Mouse (Mus musculus) forebrain, postnatal 0 days (tissue): ENCODE results near the gene Sphk2. TPM values are rescaled to one million over a fixed set of nuclear protein-coding genes. Genes with fewer than 3 reads are reported as not detected.

ENCODE experiments used
- ATAC-seq: fragments of 200-750 bp; cut with Nextera tagmentation; 2 replicates; pipeline ENCODE4 v1.8.0; 2017; ENCODE audit warnings: mild to moderate bottlenecking, moderate library complexity
- DNase-seq: peaks from one replicate; pipeline ENCODE4 v3.0.0-alpha.2; 2015
- H3K27ac ChIP-seq: fragments of 300-500 bp; sonication (generic); 2 replicates; pipeline ENCODE4 v1.5.1; 2014; ENCODE audit warnings: low read depth, mild to moderate bottlenecking, antibody characterized with exemption, low read length, moderate library complexity, mixed read lengths
- H3K27me3 ChIP-seq: fragments of 300-500 bp; sonication (generic); 2 replicates; pipeline ENCODE4 v1.6.1; 2014; ENCODE audit warnings: mild to moderate bottlenecking, low read length, mixed read lengths; ENCODE audit not compliant: insufficient read depth
- H3K36me3 ChIP-seq: fragments of 300-500 bp; sonication (generic); 2 replicates; pipeline ENCODE4 v1.6.1; 2014; ENCODE audit warnings: mild to moderate bottlenecking, moderate library complexity; ENCODE audit not compliant: insufficient read depth
- H3K4me1 ChIP-seq: fragments of 300-500 bp; sonication (generic); 2 replicates; pipeline ENCODE4 v1.6.1; 2014; ENCODE audit warnings: antibody characterized with exemption; ENCODE audit not compliant: insufficient read depth
- H3K4me2 ChIP-seq: fragments of 300-500 bp; sonication (generic); 2 replicates; pipeline ENCODE4 v1.6.1; 2014; ENCODE audit warnings: low read depth, mild to moderate bottlenecking, moderate library complexity
- H3K4me3 ChIP-seq: fragments of 300-500 bp; sonication (generic); 2 replicates; pipeline ENCODE4 v1.5.1; 2014; ENCODE audit warnings: low read depth, low read length, mixed read lengths
- H3K9ac ChIP-seq: fragments of 300-500 bp; sonication (generic); 2 replicates; pipeline ENCODE4 v1.6.1; 2014; ENCODE audit warnings: mild to moderate bottlenecking
- H3K9me3 ChIP-seq: fragments of 300-500 bp; sonication (generic); 2 replicates; pipeline ENCODE4 v1.6.1; 2016; ENCODE audit warnings: low read length
- CTCF ChIP-seq: sonication (generic); IDR thresholded peaks from 2 replicates; pipeline ENCODE4 v1.5.1; 2016; ENCODE audit warnings: antibody characterized with exemption, control low read depth, low read depth
- WGBS: fragments of 180-500 bp; shearing (Covaris S2); extraction: QIAGEN DNeasy Blood & Tissue Kit; methylation state at CpG from one replicate; pipeline ENCODE4 v1.1.7; 2014; 5-methylcytosine and 5-hydroxymethylcytosine counted together
- polyA plus RNA-seq: library from polyadenylated mRNA; unstranded; fragments of >200 nt; fragmentation: Nextera tagmentation; extraction: Ambion mirVana; gene quantifications from 2 replicates; pipeline ENCODE4 v1.2.1, GENCODE M21; 2015
- total RNA-seq: library from RNA; depleted of rRNA; stranded (reverse); fragments of >200 nt; gene quantifications from 2 replicates; pipeline ENCODE4 v1.2.3, GENCODE M21; 2014

Sphk2 gene
- total and polyA plus RNA-seq, 2 experiments from 2014 or later: 18.7 to 19.6 TPM

- 77% methylated on average over 9 of the region's 9 CpGs for WGBS
- Histone ChIP-seq H3K9me3 (no peaks in the 10 kb centered on the region), H3K27ac (no peak overlapping the region), H3K27me3 (no peaks in the 10 kb centered on the region), H3K36me3 (no peaks in the 10 kb centered on the region), H3K4me2 (no peak overlapping the region), H3K9ac (no peak overlapping the region), H3K4me1 (no peaks in the 10 kb centered on the region), H3K4me3 (no peak overlapping the region)
- ATAC-seq (no peak), DNase-seq (no peak)
- TF ChIP-seq CTCF: no peak
These were observed 32.4 kb upstream of the Sphk2 start for GRCm38 (mm10) chr7:45750162-45750561.

GRCm38 (mm10) chr7:45749401-45749800, 31.6 kb upstream of the Sphk2 start:
- Histone ChIP-seq H3K9me3 (no peaks in the 10 kb centered on the region), H3K36me3 (no peaks in the 10 kb centered on the region), H3K9ac (no peak overlapping the region), H3K4me3 (no peak overlapping the region), H3K4me1 (no peaks in the 10 kb centered on the region), H3K4me2 (no peak overlapping the region), H3K27ac (no peak overlapping the region), H3K27me3 (no peaks in the 10 kb centered on the region)
- 41% methylated on average over 10 of the region's 10 CpGs for WGBS
- ATAC-seq (no peak), DNase-seq (no peak)
- TF ChIP-seq CTCF: no peak

DNA sequence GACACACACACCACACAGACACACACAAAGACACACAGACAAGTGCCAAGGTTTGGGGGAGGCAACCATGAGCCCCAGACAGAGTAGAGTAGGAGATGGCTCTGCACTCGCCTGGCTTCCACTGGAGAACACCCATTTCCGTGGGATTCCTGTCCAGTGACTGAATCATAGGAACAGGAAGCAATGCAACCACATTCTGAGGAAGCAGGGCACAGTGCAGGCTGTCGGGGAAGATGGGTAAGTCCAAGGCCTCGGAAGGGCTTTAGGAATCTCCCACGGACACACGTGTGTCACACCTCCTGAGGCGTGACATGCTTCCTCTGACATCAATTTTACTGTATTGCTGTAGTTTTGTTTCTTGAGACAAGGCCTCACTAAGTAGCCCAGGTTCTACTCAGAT, 30.3 kb upstream of the Sphk2 start:
- no peak overlapping the region for H3K4me2 ChIP-seq
- no peaks in the 10 kb centered on the region for H3K4me1 ChIP-seq
- no peaks in the 10 kb centered on the region for H3K9me3 ChIP-seq
- DNase-seq (no peak), ATAC-seq (no peak)
- H3K4me3 ChIP-seq: no peak overlapping the region
- no peak for TF ChIP-seq CTCF
- no peak overlapping the region for H3K9ac ChIP-seq
- H3K27me3 ChIP-seq: no peaks in the 10 kb centered on the region
- WGBS: 81% methylated on average over 7 of the region's 7 CpGs
- no peaks in the 10 kb centered on the region for H3K36me3 ChIP-seq
- no peak overlapping the region for H3K27ac ChIP-seq

- H3K4me2 ChIP-seq: no peak overlapping the region
- no peaks in the 10 kb centered on the region for H3K36me3 ChIP-seq
- no peak overlapping the region for H3K4me3 ChIP-seq
- ATAC-seq: no peak
- no peak overlapping the region for H3K9ac ChIP-seq
- no peak for DNase-seq
- no peaks in the 10 kb centered on the region for H3K27me3 ChIP-seq
- WGBS: 86% methylated on average over 5 of the region's 5 CpGs
- H3K27ac ChIP-seq: no peak overlapping the region
- TF ChIP-seq CTCF: no peak
- H3K4me1 ChIP-seq: no peaks in the 10 kb centered on the region
- no peaks in the 10 kb centered on the region for H3K9me3 ChIP-seq
These were observed 29.6 kb upstream of the Sphk2 start for GRCm38 (mm10) chr7:45747450-45747849.

- Histone ChIP-seq H3K36me3 (no peaks in the 10 kb centered on the region), H3K9me3 (no peaks in the 10 kb centered on the region), H3K4me2 (no peak overlapping the region), H3K27ac (no peak overlapping the region), H3K4me3 (no peak overlapping the region), H3K9ac (no peak overlapping the region), H3K4me1 (no peaks in the 10 kb centered on the region), H3K27me3 (no peaks in the 10 kb centered on the region)
- WGBS: 64% methylated on average over 6 of the region's 6 CpGs
- ATAC-seq: no peak
- TF ChIP-seq CTCF: peak; percentile 50
- DNase-seq: no peak
These were observed 28.7 kb upstream of the Sphk2 start for GRCm38 (mm10) chr7:45746518-45746917.

DNA sequence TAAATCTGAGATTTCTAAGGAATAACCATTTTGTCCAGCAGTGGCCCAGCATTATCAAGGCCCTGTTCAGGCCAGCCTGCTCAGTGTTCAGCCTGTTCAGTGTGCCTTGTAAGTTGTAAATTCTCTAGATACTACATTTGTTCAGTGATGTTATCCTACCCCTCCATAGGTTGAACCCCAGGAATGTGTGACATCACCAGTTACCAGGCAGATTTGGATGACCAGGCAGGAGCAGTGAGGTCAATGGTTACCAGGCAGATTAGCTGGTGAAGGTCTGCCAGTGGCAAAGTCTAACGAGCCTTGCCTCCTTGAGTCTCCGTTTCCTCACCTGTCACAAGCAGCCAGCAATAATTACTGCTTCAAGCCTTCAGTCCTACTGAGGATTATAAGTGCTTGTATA, 26.6 kb upstream of the Sphk2 start:
- no peak overlapping the region for H3K9ac ChIP-seq
- TF ChIP-seq CTCF: no peak
- ATAC-seq (no peak), DNase-seq (peak; percentile 39)
- H3K27me3 ChIP-seq: no peaks in the 10 kb centered on the region
- H3K36me3 ChIP-seq: no peaks in the 10 kb centered on the region
- no peaks in the 10 kb centered on the region for H3K9me3 ChIP-seq
- no peak overlapping the region for H3K4me2 ChIP-seq
- H3K4me3 ChIP-seq: no peak overlapping the region
- no peaks in the 10 kb centered on the region for H3K4me1 ChIP-seq
- 35% methylated on average over 2 of the region's 2 CpGs for WGBS
- no peak overlapping the region for H3K27ac ChIP-seq

DNA sequence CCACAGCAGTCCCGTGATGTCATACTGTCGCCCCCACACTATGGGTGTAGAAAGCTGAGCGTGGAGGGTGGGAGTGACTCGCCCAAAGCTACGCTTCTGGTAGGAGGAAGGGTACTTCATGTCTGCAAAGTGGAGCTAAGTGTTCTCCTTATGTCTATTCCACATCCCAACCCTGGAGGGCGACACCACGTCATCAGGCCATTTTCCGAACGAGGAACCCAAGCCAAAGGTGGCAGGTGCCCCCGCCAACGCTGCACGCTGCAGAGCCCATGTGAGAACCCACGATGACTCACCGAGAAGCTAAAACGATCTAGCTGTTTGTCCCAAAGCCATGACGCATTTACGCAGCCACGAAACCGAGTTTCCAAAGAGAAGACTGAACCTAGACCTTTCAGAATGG, 24.5 kb upstream of the Sphk2 start:
- no peaks in the 10 kb centered on the region for H3K36me3 ChIP-seq
- H3K27me3 ChIP-seq: no peaks in the 10 kb centered on the region
- H3K4me2 ChIP-seq: peak overlapping the region; percentile 36
- WGBS: 25% methylated on average over 19 of the region's 19 CpGs
- no peaks in the 10 kb centered on the region for H3K9me3 ChIP-seq
- DNase-seq: peak; percentile 44
- no peaks in the 10 kb centered on the region for H3K4me1 ChIP-seq
- no peak overlapping the region for H3K27ac ChIP-seq
- H3K9ac ChIP-seq: no peak overlapping the region
- H3K4me3 ChIP-seq: 0 out of 2 replicates have a peak overlapping the region, but pooled peaks have one; percentile 14
- TF ChIP-seq CTCF: peak; percentile 46
- ATAC-seq: peak; percentile 44

- Histone ChIP-seq H3K27me3 (no peaks in the 10 kb centered on the region), H3K9me3 (no peaks in the 10 kb centered on the region), H3K36me3 (no peaks in the 10 kb centered on the region), H3K4me1 (no peaks in the 10 kb centered on the region), H3K4me3 (0 out of 2 replicates have a peak overlapping the region, but pooled peaks have one; percentile 14), H3K9ac (no peak overlapping the region), H3K27ac (no peak overlapping the region), H3K4me2 (peak overlapping the region; percentile 36)
- 41% methylated on average over 11 of the region's 11 CpGs for WGBS
- DNase-seq: peak; percentile 27
- no peak for TF ChIP-seq CTCF
- ATAC-seq: peak; percentile 42
These were observed 24.0 kb upstream of the Sphk2 start for GRCm38 (mm10) chr7:45741777-45742176.
